Mouse (Mus musculus): ENCODE data around the gene Atf6b.

DNA sequence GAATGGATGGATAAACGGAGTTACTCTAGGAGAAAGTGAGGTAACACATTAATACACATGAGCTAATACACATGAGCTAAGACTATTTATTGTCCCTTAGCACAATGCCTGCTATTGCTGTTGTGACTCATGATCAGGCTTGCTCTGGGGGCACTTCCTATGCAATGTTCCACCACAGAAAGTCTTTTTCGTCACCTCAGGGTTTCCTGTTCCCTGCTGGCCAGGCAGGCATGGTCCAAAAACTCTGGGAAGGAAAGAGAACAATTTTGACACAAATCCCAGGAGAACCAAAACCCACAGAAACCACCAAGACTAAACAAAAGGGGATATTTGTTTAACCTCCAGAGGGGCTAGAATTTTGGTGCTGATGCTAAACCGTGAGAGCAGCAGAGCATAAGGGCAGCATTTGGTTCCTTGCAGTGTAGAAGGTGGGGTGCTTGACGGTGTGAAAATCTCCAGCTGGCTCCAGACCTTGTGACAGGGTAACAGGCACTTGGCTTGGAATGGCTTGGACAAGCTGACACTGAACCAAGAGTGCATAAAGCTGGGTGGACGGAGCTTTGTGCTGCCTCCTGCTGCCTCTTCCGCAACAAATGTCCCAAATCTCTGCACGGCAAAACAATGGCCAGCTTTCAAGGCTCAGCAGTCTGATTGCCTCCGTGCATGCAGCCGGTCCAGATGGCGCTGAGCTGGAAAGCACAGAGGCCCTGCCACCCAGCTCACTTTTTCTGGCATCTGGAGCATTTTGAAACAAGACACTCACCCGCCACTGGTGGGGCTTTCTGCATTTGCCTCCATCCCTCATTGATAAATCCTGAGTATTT lies 6.0 kb upstream of the Atf6b start:
- TF ChIP-seq CTCF (IDR thresholded peaks at IDR 0.05; ENCODE audit: low read depth) (no peak), EP300 (IDR thresholded peaks at IDR 0.05; ENCODE audit: low read depth) (no peak)

All from liver, embryonic 14.5 days (tissue).